Mouse (Mus musculus) gastrocnemius, adult 18-20 months (tissue): Measurements from ENCODE around the gene Rras. TPM values are rescaled to one million over a fixed set of nuclear protein-coding genes. Genes with fewer than 3 reads are reported as not detected.

Source experiments
- DNase-seq: peaks from one replicate; pipeline ENCODE4 v3.0.0; 2021; ENCODE audit warnings: low spot score
- total RNA-seq, 2 experiments: library from RNA; stranded (reverse); gene quantifications; 2 replicates each; pipeline ENCODE4 v1.2.3; 2021

The Rras gene
- total RNA-seq, 2 experiments from 2014 or later, result 20.8 to 26.8 TPM

GRCm38 (mm10) chr7:45050945-45051600, 33.3 kb downstream of the Rras start:
- peak; percentile 72 for DNase-seq

- DNase-seq, result no peak
These were observed 33.8 kb downstream of the Rras start for GRCm38 (mm10) chr7:45051601-45051974.

DNA sequence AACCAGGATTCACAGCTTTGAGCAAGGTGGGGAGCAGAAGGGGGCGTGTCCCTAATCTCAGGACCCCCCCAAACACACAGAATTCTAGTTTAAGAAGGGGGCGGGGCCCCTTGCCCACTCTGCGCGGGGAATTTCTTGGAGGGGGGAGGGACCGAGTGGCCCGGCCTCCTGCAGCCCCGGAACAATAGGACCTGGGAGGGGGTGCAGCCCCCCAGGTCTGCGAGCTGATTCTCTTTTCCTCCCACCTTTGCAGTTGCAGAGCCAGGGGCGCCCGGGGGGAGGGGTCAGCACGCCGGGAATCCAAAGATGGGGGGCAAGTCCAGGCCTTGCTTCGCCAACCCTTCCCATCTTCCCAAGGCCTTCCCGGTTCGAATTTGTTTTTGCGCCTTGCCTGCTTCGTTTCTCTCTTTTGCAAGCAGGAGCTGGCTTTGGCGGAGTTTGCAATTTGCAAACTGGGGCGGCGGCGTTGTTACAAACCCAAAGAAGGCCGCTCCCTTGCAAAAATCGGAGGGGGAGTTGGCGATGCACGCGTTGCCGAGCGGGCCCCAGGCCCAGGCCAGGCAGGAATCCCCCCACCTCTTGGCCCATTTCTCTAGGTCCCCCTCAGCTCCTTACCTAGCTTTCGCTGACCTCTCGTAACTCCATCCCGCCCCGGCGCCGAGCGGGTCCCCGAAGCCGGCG, 34.6 kb downstream of the Rras start:
- peak; percentile 37 for DNase-seq

DNA sequence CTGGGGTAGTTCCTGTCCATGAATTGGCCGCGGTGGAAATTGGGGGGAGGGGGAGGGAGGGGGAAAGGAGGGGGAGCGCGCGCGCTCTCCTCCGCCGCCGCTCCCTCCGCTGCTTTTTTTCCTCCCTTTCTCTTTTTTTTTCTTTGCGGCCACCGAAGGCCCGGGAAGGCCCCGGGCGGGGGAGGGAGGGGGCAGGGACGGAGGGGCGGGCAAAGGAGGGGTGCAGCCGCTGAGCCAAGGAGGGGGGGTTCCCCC, 35.0 kb downstream of the Rras start, which contains the start of gene Prr12:
Gene Prr12, minus strand, starts transcription at position 20 of the 255 bp plus-strand sequence.
- DNase-seq, result no peak

- DNase-seq, result peak; percentile 71
These were observed 35.6 kb downstream of the Rras start for GRCm38 (mm10) chr7:45053117-45053930.

DNA sequence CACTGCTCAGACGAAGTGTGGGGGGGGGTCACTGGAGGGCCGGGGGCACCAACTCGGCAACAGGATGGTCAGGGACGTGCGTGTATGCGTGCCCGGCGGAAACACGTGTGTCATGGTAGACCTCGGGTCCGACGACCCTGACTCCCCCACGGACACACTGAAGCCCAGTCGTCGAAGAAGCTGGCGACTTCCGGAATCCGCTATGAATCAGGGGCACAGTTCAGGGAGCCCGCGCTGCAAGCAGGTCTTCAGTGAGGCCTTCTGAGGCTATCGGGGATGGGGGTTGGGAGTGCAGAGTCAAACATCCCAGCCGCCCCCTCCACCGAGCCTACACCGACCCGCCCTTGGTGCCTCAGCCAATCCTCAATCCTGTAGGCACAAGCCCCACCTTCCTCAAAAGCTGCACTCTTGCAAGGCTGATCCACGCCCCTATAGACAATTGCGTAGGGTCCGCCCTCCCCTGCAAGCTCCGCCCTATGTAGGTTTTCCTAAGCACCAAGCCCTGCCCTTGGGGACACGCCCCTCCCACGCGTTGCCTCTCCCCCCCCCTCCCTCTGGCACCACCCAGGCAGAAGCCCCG, 36.3 kb downstream of the Rras start:
- DNase-seq, result peak; percentile 95

DNA sequence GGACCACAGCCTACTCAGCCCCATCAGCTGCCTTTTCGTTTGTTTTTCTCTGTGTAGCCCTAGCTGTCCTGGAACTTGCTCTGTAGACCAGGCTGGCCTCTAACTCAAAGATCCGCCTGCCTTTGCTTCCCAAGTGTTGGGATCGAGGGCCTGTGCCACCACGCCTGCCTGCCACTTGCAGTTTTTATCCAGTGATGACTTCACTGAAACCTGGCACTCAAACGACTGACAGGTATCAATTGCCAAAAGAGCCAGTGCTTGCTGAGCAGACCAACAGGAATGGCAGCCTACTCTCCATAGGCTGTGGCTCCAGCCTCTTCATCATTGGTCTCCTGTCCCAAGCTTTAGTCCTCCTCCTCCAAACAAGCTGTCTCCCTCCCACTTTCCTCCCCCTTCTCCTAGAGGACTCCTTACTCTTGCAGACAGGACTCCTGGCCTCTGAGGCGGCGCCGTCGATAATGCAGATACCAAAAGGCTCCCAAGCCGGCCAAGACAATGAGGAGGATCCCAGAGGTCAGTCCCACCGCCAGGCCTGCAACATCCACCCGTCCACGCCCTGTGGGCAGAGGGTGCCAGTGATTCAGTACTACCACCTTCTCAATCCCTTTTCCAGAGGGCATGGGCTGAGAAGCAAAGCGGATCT, 38.7 kb downstream of the Rras start:
- DNase-seq, result no peak

DNA sequence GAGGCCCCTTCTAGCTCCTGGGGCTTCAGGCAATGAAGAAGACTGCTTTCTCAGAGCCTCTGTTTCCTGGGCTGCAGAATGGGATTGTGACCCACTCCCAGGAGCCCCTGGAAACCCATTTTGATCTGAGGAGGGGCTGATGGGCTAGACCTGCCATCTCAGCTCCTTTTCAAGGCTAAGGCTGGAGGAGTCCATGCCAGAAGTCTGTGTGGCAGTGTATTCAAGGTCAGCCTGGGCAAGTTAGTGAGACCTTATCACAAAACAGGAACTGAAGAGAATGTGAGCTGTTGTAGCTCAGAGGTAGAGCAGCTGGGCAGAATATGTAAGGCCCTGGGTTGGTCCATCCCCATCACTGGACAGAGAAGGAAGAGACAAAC, 39.2 kb downstream of the Rras start:
- no peak for DNase-seq

- DNase-seq, result no peak
These were observed 41.1 kb downstream of the Rras start for GRCm38 (mm10) chr7:45058607-45059571.

DNA sequence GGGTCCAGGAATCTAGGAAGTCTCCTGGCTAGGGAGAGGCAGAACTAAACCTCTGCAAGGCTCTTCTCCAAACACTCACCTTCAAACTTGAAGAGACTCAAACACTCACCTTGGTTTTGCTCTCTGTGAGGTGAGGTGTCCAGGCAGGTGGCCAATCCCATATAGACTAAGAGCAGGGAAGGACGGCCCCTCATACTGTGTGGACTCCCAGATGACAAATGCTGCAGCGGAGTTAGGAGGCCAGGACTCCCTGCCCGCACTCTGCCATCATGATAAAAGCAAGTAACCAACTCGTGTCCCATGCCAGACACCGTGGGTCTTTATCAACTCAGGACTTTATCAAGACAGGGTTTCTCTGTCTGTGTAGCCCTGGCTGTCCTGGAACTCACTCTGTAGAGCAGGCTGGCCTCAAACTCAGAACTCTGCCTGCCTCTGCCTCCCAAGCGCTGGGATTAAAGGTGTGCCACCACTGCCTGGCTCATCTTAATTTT, 42.9 kb downstream of the Rras start:
- no peak for DNase-seq

- DNase-seq, result no peak
These were observed 43.8 kb downstream of the Rras start for GRCm38 (mm10) chr7:45061532-45062075.

DNA sequence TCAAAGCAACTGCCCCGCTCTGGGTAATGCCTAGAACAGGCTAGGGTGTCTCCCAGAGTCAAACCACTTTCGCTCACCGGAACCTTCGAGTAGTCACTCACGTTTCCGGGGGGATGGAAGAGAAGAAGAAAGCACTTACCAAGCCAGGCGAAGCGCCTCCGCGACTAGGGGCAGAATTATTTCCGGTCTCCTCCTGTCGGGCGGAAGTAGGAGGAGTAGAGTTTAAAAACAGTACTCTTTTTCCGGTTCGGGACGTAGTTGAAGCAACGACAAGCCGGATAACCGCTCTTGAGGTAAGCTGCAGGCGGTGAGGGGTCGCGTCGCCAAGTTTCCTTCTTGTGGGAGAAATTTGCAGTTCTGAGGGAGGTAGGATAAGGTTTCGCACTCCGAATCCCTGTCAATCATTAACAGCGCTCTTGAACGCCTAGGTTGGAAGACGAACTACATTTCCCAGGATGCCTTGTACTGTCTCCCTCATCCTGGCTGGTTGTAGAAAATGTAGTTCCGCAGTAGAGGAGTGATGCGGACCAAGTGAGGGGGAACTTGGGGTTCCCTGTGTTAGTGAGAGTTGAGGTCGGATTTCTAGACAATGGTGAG, 44.6 kb downstream of the Rras start, which contains the start of the genes Nosip and Prrg2:
Gene Nosip, plus strand, starts transcription at position 191 of the 597 bp plus-strand sequence.
Gene Prrg2, minus strand, starts transcription at position 439 of the 597 bp plus-strand sequence.
- peak; percentile 98 for DNase-seq

GRCm38 (mm10) chr7:45067190-45067999, 49.6 kb downstream of the Rras start:
- no peak for DNase-seq

- peak; percentile 63 for DNase-seq
These were observed 50.2 kb downstream of the Rras start for GRCm38 (mm10) chr7:45068000-45068318.

- DNase-seq, result no peak
These were observed 51.9 kb downstream of the Rras start for GRCm38 (mm10) chr7:45069671-45070070.
